Mouse (Mus musculus): ENCODE data around the gene Gm42417.

Gm42417 gene

GRCm38 (mm10) chr1:36519626-36520025 is 19.6 kb downstream of the Gm42417 start:
- no peak for DNase-seq (ENCODE audit: low spot score in 2 of 2)

DNA sequence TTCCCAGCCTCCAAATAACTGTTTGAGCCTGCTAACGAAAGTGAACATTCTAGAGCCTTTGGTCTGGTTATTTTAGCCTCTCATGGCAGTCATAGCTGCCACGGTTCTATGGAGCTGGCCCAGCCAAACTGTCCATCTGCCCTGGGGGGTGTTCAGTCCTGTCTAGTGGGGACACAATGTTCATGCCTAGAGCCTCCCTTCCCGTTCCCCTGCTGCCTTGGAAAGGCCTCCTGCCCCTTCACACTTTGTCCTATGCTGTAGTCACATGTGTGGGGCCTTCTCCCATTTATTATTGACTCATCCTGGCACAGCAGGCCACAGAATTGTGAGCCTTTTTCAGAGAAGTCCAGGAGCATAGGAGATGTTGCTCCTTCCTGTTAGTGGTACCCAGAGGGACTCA is 21.0 kb downstream of the Gm42417 start:
- DNase-seq (ENCODE audit: low spot score in 2 of 2), result no peak

GRCm38 (mm10) chr1:36513718-36514117 is 25.5 kb downstream of the Gm42417 start:
- no peak for DNase-seq (ENCODE audit: low spot score in 2 of 2)

GRCm38 (mm10) chr1:36513310-36513709 is 25.9 kb downstream of the Gm42417 start:
- no peak for DNase-seq (ENCODE audit: low spot score in 2 of 2)

GRCm38 (mm10) chr1:36512966-36513280 is 26.3 kb downstream of the Gm42417 start:
- no peak for DNase-seq (ENCODE audit: low spot score in 2 of 2)

DNA sequence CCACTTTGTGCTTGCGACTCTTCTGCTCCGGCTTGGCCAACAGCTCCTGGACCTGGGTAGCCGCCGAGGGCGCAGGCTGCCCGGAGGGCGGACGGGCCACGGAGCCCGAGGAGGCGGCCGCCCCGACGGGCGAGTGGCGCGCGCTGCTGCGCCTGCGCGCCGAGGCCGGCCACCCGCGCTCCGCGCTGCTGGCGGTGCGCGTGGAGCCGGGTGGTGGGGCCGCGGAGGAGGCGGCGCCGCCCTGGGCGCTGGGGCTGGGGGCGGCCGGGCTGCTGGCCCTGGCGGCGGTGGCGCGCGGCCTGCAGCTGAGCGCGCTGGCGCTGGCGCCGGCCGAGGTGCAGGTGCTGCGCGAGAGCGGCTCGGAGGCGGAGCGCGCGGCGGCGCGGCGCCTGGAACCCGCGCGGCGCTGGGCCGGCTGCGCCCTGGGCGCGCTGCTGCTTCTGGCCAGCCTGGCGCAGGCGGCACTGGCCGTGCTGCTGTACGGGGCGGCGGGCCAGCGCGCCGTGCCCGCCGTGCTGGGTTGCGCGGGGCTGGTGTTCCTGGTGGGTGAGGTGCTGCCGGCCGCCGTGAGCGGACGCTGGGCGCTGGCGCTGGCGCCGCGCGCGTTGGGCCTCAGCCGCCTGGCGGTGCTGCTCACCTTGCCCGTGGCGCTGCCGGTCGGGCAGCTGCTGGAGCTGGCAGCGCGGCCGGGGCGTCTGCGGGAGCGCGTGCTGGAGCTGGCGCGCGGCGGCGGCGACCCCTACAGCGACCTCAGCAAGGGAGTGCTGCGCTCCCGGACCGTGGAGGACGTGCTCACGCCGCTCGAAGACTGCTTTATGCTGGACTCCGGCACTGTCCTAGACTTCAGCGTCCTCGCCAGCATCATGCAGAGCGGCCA is 26.9 kb downstream of the Gm42417 start:
- DNase-seq (ENCODE audit: low spot score in 2 of 2), result peak; percentile 25 to 33

DNA sequence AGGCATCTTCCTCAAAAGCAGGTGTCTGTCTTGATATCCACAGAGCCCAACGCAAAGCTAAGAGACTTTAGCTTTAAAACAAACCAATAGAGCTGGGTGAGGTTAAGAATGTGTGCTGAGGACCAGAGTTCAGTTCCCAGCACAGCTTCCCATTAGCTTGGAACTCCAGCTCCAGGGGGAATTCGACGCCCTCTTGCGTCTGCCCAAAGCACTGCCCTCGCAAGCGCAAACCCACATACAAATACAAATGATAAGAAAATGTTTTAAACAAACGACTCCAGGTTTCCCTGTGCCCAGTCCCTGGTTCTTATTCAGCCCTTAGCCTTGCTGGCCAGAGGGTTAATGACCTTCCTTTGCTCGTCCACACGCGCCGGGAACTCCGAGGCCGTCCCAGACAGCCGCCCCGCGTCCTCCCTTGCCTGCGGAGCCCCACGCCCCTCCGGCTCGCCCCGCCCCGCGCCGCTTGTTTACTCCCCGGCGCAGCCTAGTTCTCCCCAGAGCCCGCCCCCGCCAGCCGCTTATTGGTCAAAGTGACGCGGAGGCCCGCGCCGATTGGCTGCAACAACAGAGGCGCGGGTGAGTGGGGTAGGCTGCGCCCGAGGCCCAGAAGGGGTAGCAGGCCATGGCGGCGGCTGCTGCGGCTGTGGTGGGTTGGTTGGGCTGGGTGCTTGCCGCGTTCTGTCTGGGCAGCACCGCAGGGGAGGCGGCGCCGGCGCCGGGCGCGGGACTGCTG is 27.8 kb downstream of the Gm42417 start, which contains the start of gene Cnnm3:
Gene Cnnm3, plus strand, starts transcription at position 579 of the 733 bp plus-strand sequence.
- DNase-seq (ENCODE audit: low spot score in 2 of 2), result peak; percentile 99 to 100

DNA sequence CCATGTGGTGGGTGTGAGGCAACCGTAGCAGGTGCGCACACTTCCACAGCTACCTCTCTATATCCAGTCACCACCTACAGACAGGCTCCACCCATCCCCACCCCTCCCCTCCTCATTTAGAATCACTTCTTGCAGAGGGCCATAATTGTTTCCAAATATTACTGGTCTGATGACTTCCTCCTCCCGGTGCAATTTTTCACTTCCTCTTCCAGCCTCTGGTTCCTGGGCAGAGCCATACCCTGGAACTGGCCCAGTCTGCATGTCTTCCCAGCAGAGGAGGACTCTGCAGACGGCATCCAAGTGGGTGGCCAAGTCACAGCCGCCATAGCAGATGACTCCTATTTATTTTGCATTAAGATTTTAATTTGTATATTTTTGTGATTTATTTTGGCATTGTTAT is 31.0 kb downstream of the Gm42417 start:
- DNase-seq (ENCODE audit: low spot score in 2 of 2), result no peak

- peak; percentile 65 to 76 for DNase-seq (ENCODE audit: low spot score in 2 of 2)
Observed at GRCm38 (mm10) chr1:36501261-36501660, 38.0 kb downstream of the Gm42417 start.

- DNase-seq (ENCODE audit: low spot score in 2 of 2), result no peak
Observed at GRCm38 (mm10) chr1:36497312-36497711, 41.9 kb downstream of the Gm42417 start.

- DNase-seq (ENCODE audit: low spot score in 2 of 2), result no peak
Observed at GRCm38 (mm10) chr1:36496719-36497118, 42.5 kb downstream of the Gm42417 start.

GRCm38 (mm10) chr1:36493299-36493698 is 45.9 kb downstream of the Gm42417 start:
- DNase-seq (ENCODE audit: low spot score in 2 of 2), result no peak

DNA sequence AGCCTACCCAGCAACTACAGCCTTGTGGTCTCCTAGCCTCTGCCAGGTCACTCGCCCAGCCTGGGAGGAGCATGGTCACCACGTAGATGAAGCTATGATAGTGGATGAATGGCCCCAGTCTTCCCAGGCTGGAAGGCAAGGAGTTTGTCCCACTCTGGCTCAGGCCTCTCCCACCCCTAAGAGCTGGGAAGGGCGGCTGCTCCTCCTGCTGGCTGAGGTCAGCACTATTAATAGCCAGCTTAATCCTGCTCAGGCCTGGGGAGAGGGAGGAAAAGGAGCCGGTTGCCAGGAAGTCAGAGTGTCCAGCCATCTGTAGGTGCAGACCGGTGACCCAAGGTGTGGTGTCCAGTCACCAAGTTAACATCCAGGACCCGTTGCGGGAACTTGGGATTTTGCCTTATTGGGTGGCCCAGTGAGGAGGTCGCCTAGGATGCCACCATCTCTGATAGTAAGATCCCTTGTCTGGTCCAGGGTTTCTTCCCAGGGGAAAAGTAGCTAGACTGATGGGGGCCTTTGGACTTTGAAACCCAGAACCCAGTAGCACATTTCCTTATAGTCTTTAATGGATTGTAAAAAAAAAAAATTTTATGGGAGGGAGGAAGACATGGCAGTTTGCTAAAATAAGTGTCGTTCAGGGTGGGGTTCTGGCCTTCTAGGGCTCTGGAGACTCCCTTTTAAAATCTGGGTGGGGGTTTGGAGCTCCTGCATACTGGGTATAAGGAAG is 46.7 kb downstream of the Gm42417 start:
- no peak for DNase-seq (ENCODE audit: low spot score in 2 of 2)

- no peak for DNase-seq (ENCODE audit: low spot score in 2 of 2)
Observed at GRCm38 (mm10) chr1:36489661-36490060, 49.6 kb downstream of the Gm42417 start.

DNA sequence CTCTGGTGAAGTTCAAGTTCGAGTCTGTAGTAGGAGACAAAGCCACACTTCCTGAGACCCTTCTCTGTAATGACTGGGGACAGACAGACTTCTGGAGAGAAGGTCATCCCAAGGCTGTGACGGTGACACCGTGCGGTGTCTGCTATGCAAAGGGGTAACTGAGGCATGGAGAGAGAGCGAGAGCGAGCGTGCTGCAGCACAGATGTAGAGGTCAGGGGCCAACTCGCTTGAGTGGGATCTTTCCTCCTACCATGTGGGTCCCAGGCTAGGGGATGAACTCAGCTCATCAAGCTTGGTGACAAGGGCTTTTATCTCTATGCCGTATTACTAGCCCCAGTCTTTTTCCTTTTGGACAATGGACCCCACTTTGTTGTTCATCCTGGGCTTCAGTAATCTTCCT is 52.1 kb downstream of the Gm42417 start:
- no peak for DNase-seq (ENCODE audit: low spot score in 2 of 2)

DNA sequence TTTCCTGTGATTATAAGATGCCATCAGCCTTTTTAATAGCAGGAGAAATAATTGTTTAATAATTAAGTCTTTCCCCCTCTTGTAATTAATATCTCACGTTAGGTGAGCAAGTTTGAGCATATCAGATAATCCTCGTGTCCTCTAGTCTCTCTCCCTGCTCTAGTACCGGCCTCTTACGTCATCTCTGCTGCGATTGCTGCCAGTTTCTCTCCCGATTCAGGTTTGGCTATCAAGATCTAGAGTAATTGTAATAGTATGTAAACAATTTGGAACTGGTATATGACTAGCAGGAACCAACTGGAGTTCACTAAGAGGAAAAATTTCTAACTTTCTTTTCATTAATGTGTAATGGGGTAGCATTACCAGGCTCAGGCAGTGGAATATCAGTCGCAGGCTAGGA is 54.1 kb downstream of the Gm42417 start:
- no peak for DNase-seq (ENCODE audit: low spot score in 2 of 2)

DNA sequence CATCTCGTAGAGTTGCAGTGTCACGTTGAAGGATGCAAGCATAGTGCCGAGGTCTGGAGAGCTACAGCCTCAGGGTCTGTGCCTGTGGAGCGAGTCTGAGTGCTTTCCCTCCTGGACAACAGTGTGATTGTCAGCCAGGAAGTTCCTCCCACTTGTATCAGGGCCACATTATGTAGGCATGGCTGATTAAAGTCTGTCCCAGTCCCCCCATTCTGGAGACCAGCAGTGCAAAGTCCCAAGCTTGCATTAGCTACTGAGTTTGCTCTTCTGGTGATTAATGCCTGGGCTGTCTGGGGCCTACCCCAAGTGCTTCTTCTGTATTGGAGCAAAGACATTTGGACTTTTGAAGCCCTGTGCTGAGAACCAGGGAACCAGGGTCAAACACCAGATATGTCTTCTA is 55.4 kb downstream of the Gm42417 start:
- DNase-seq (ENCODE audit: low spot score in 2 of 2), result no peak
